Mouse (Mus musculus) cerebellum, adult 2 months (tissue): Measurements from ENCODE around the gene Cry2.

ENCODE experiments used
- CTCF ChIP-seq: fragments of 200-500 bp; IDR thresholded peaks from 2 replicates; pipeline ENCODE4 v1.5.1; 2011; ENCODE audit warnings: low read depth, mild to moderate bottlenecking, control low read depth, low read length, moderate library complexity, borderline replicate concordance; ENCODE audit not compliant: insufficient read depth
- POLR2A ChIP-seq: fragments of 200-500 bp; IDR thresholded peaks from 2 replicates; pipeline ENCODE4 v1.6.1; 2011; ENCODE audit warnings: low read length, control low read depth, borderline replicate concordance; ENCODE audit not compliant: insufficient read depth

DNA sequence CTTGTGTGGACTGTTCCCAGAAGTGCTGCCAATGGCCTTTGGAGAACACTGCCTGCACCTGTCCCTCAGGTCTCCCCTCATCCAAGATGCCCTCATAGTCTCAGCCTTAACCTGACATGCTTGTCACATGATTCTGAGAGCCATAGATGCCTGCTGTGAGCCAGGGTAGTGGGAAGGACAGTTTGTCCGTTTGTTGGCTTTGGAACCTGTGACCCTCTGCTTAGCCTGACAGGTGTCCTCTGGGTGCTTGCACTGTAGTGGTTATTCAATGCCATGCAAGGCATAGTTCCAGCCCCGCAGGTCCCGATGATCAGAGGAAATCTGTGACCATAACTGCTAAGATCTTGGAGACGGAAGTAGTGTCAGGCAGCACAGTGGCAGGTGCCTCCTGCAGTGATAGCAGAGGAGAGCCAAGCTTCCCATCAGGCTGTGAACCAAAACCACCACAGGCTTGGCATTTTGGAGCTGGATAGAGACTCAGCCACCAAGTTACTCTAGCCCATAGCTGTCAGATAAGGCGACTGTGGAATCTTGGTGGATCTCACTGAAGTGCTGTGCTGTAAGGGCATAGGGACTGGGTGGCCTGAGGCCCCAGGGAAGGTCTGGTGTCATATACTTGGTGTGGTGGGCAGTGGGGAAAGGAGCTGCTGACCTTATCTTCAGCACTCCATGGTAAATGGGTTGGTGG is 51.8 kb downstream of the Cry2 start, which contains the start of gene 1700029I15Rik:
- TF ChIP-seq CTCF (no peak), POLR2A (no peak)
